ENCODE assay signal across 19 mouse cellular contexts in genomic region chr12:69084656-69085055, GRCm38 (mm10).
DNase-seq lines count a peak whose midpoint lies in the region; ATAC-seq lines count a peak whose summit lies in the region.
"Had no signal": no experiment of that assay in that cellular context is flagged by ENCODE, and none has a peak within 500 bp of the region (broad histone marks: within the 10 kb centered on the region; RNA-seq: fewer than 3 reads in every experiment).

No protein-coding gene starts in this region.

- no peaks in the 10 kb centered on the region for H3K9me3 ChIP-seq in midbrain, embryonic 11.5 days (ENCODE audit: control insufficient read depth, low read length)
- no peaks in the 10 kb centered on the region for H3K9me3 ChIP-seq in midbrain, embryonic 13.5 days
- H3K9me3 ChIP-seq in embryonic facial prominence, embryonic 13.5 days, result no peaks in the 10 kb centered on the region
- H3K9me3 ChIP-seq in limb, embryonic 12.5 days, result no peaks in the 10 kb centered on the region
- no peaks in the 10 kb centered on the region; the same call in 1 of the 2 replicates for H3K9me3 ChIP-seq in kidney, embryonic 16.5 days (ENCODE audit: low read length)
- H3K9me3 ChIP-seq: forebrain, embryonic 13.5 days; heart, embryonic 15.5 days; hindbrain, embryonic 13.5 days had no signal

- no peaks in the 10 kb centered on the region for H3K27me3 ChIP-seq in midbrain, embryonic 11.5 days (ENCODE audit: control insufficient read depth, insufficient read depth, low read length)
- no peaks in the 10 kb centered on the region for H3K27me3 ChIP-seq in midbrain, embryonic 13.5 days
- H3K27me3 ChIP-seq in embryonic facial prominence, embryonic 13.5 days, result no peaks in the 10 kb centered on the region
- 0 out of 2 replicates have a peak, but pooled peaks cover 2% of the 10 kb centered on the region for H3K27me3 ChIP-seq in limb, embryonic 12.5 days
- no peaks in the 10 kb centered on the region for H3K27me3 ChIP-seq in kidney, embryonic 16.5 days (ENCODE audit: insufficient read depth, low read length)
- H3K27me3 ChIP-seq: heart, embryonic 15.5 days had no signal

- H3K9ac ChIP-seq in midbrain, embryonic 11.5 days (ENCODE audit: low read length), result no peak overlapping the region
- no peak overlapping the region for H3K9ac ChIP-seq in midbrain, embryonic 13.5 days (replicated peaks)
- no peak overlapping the region for H3K9ac ChIP-seq in embryonic facial prominence, embryonic 13.5 days
- H3K9ac ChIP-seq in limb, embryonic 12.5 days (replicated peaks), result no peak overlapping the region
- no peak overlapping the region for H3K9ac ChIP-seq in kidney, embryonic 16.5 days (replicated peaks; ENCODE audit: low read length)
- H3K9ac ChIP-seq: forebrain, embryonic 13.5 days; heart, embryonic 15.5 days had no signal

- no peak for ATAC-seq in midbrain, embryonic 11.5 days (ENCODE audit: low FRiP score)
- ATAC-seq in midbrain, embryonic 13.5 days, result no peak
- ATAC-seq in embryonic facial prominence, embryonic 13.5 days (ENCODE audit: insufficient number of reproducible peaks, insufficient read depth, low FRiP score, low TSS enrichment, low read depth), result no peak
- no peak for ATAC-seq in limb, embryonic 12.5 days (ENCODE audit: insufficient number of reproducible peaks, insufficient read depth, low FRiP score, low TSS enrichment, low read depth)
- no peak for ATAC-seq in kidney, embryonic 16.5 days (ENCODE audit: low FRiP score, low TSS enrichment)
- ATAC-seq: forebrain, embryonic 13.5 days; hindbrain, postnatal 0 days had no signal

- H3K4me2 ChIP-seq in midbrain, embryonic 11.5 days, result no peak overlapping the region
- H3K4me2 ChIP-seq in midbrain, embryonic 13.5 days (replicated peaks), result no peak overlapping the region
- peak overlapping the region; percentile 61 for H3K4me2 ChIP-seq in embryonic facial prominence, embryonic 13.5 days
- H3K4me2 ChIP-seq in limb, embryonic 12.5 days, result peak overlapping the region; percentile 64
- H3K4me2 ChIP-seq in kidney, embryonic 16.5 days (replicated peaks; ENCODE audit: low read depth, low read length), result no peak overlapping the region
- H3K4me2 ChIP-seq: forebrain, embryonic 13.5 days; heart, embryonic 11.5 days had no signal

- no peaks in the 10 kb centered on the region for H3K36me3 ChIP-seq in midbrain, embryonic 11.5 days (ENCODE audit: control insufficient read depth, insufficient read depth, low read length)
- no peaks in the 10 kb centered on the region for H3K36me3 ChIP-seq in midbrain, embryonic 13.5 days
- no peaks in the 10 kb centered on the region for H3K36me3 ChIP-seq in embryonic facial prominence, embryonic 13.5 days
- H3K36me3 ChIP-seq in limb, embryonic 12.5 days, result no peaks in the 10 kb centered on the region
- no peaks in the 10 kb centered on the region for H3K36me3 ChIP-seq in kidney, embryonic 16.5 days (ENCODE audit: insufficient read depth, low read length)
- H3K36me3 ChIP-seq: heart, embryonic 15.5 days; hindbrain, embryonic 13.5 days had no signal

- H3K4me3 ChIP-seq in midbrain, embryonic 11.5 days (ENCODE audit: low read depth, low read length), result no peak overlapping the region
- H3K4me3 ChIP-seq in midbrain, embryonic 13.5 days (replicated peaks), result no peak overlapping the region
- H3K4me3 ChIP-seq in embryonic facial prominence, embryonic 13.5 days, result no peak overlapping the region
- no peak overlapping the region for H3K4me3 ChIP-seq in limb, embryonic 12.5 days (replicated peaks)
- H3K4me3 ChIP-seq in kidney, embryonic 16.5 days (ENCODE audit: low read length), result no peak overlapping the region
- H3K4me3 ChIP-seq: forebrain, embryonic 13.5 days; heart, embryonic 15.5 days; hindbrain, embryonic 13.5 days had no signal

- H3K27ac ChIP-seq in midbrain, embryonic 11.5 days (ENCODE audit: low read depth, low read length), result no peak overlapping the region
- no peak overlapping the region for H3K27ac ChIP-seq in midbrain, embryonic 13.5 days
- peak overlapping the region; percentile 55; the same call in 1 of the 2 replicates for H3K27ac ChIP-seq in embryonic facial prominence, embryonic 13.5 days
- H3K27ac ChIP-seq in limb, embryonic 12.5 days, result peak overlapping the region; percentile 64; the same call in 1 of the 2 replicates
- H3K27ac ChIP-seq in kidney, embryonic 16.5 days (ENCODE audit: low read length), result no peak overlapping the region
- H3K27ac ChIP-seq: forebrain, embryonic 13.5 days; heart, embryonic 15.5 days; hindbrain, embryonic 13.5 days; hindbrain, postnatal 0 days had no signal

- 69% methylated on average over 5 of the region's 5 CpGs for WGBS in midbrain, embryonic 11.5 days
- WGBS in midbrain, embryonic 13.5 days, result 63% methylated on average over 5 of the region's 5 CpGs
- 34% methylated on average over 5 of the region's 5 CpGs for WGBS in embryonic facial prominence, embryonic 13.5 days
- 58% methylated on average over 5 of the region's 5 CpGs for WGBS in limb, embryonic 12.5 days
- 78% methylated on average over 5 of the region's 5 CpGs for WGBS in kidney, embryonic 16.5 days

- peak; percentile 77 for DNase-seq in midbrain, embryonic 11.5 days (ENCODE audit: low spot score, missing footprints)
- no peak for DNase-seq in kidney, postnatal 36 days
- DNase-seq in cerebellum, adult 11 months, result no peak
- DNase-seq: adrenal gland, adult 2 months; adrenal gland, postnatal 25 days; cerebellum, adult 2 months; cerebellum, postnatal 10 days; gastrocnemius, postnatal 36 days; heart, adult 18-20 months; heart, postnatal 14 days had no signal

- H3K4me1 ChIP-seq in midbrain, embryonic 11.5 days (ENCODE audit: control insufficient read depth, insufficient read depth, low read length), result 0 out of 2 replicates have a peak, but pooled peaks cover 3% of the 10 kb centered on the region
- H3K4me1 ChIP-seq in midbrain, embryonic 13.5 days (replicated peaks), result peaks cover 33% of the 10 kb centered on the region
- H3K4me1 ChIP-seq in embryonic facial prominence, embryonic 13.5 days, result peaks cover 29% of the 10 kb centered on the region
- H3K4me1 ChIP-seq in limb, embryonic 12.5 days (replicated peaks), result peaks cover 34% of the 10 kb centered on the region
- H3K4me1 ChIP-seq in kidney, embryonic 16.5 days (ENCODE audit: insufficient read depth, low read length), result peaks cover 12% of the 10 kb centered on the region
- H3K4me1 ChIP-seq: forebrain, embryonic 13.5 days had no signal

Comparison
In these comparisons a context has a peak if more than half of its experiments do, and no peak if none do; other contexts are left out.
1. H3K27ac ChIP-seq: peak in embryonic facial prominence, embryonic 13.5 days (single experiment) and limb, embryonic 12.5 days (single experiment); none in midbrain, embryonic 11.5 days (single experiment), midbrain, embryonic 13.5 days (single experiment) and kidney, embryonic 16.5 days (single experiment).
2. H3K4me2 ChIP-seq: peak in embryonic facial prominence, embryonic 13.5 days (single experiment) and limb, embryonic 12.5 days (single experiment); none in midbrain, embryonic 11.5 days (single experiment), midbrain, embryonic 13.5 days (single experiment) and kidney, embryonic 16.5 days (single experiment).